Mouse (Mus musculus): Measurements from ENCODE around the gene Capn1.

GRCm38 (mm10) chr19:5940656-5941055, 75.0 kb downstream of the Capn1 start:
- TF ChIP-seq CTCF (IDR thresholded peaks at IDR 0.05; ENCODE audit: low read depth) (no peak), EP300 (IDR thresholded peaks at IDR 0.05; ENCODE audit: low read depth) (no peak)

Measured in liver, postnatal 0 days (tissue).